Mouse (Mus musculus): Measurements from ENCODE around the gene Arpc1a.

DNA sequence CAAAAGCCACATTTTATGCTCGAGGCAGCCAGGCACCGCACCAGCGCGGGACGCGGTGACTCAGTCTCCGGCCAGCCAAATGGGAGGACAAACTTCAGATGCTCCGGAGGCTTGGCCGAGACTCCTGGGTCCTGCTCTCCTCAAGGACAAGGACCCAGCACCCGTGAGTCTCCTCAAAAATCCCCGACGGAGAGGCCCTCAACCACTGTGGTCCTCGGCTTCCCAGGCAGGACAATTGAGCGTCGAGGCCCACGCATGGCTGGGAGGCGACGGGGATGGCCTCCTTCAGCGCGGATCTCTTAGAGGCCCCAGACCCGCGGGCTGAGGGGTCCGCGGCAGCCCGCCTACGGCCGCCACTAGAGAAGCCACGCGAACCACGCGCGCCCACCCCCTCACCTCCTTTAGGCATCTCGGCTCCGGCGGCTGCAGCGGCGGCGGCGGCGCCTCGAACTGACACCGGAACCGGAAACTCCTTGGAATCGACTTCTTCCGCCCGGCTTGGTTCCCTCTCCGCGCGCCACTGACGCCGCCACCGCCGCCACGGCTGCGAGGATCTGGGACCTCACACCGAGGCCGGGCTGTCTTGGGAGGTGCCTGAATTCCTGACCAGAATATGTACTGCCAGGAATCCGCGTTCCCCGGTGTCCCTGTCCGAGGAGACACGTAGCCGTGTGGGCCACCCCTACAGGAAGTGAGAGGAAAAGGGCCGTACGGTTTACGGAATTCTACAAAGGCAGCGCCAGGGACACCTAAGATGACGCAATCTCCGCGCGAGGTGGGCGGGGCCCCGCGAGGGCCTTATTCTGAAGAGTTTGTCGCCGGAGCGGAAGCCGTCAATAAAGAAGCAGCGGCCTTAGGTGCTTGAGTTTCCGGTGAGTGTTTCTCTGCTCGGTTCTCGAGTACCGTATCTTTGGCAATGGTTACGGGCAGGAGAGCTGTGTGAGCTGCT lies 56.2 kb downstream of the Arpc1a start, which contains the start of the genes Pdap1 and Bud31:
- TF ChIP-seq POLR2A (IDR thresholded peaks at IDR 0.05; ENCODE audit: borderline replicate concordance, control insufficient read depth, low read depth, low read length) = peak; percentile 40
- no peak; the same call in 1 of the 2 replicates for TF ChIP-seq CTCF (IDR thresholded peaks at IDR 0.05; ENCODE audit: control insufficient read depth, insufficient read depth, low read length)
